Comparison of ENCODE assay signal across 15 mouse cellular contexts in genomic region chr2:173771706-173772105, GRCm38 (mm10). TPM values are rescaled to one million over a fixed set of nuclear protein-coding genes. Genes with fewer than 3 reads are reported as not detected.
A peak's percentile ranks its signal among the peaks of the same experiment; 100 is the strongest.
DNase-seq lines count a peak whose midpoint lies in the region; ATAC-seq lines count a peak whose summit lies in the region.
"Had no signal": no experiment of that assay in that cellular context is flagged by ENCODE, and none has a peak within 500 bp of the region (broad histone marks: within the 10 kb centered on the region; RNA-seq: fewer than 3 reads in every experiment).

No protein-coding gene starts in this region.

- peak; percentile 51 for DNase-seq in kidney, postnatal 10 days
- DNase-seq in kidney, postnatal 14 days: no peak
- DNase-seq in brain, adult 2 months (ENCODE audit: low read depth, low spot score): peak; percentile 20
- no peak for DNase-seq in spleen, adult 18-20 months
- no peak for DNase-seq in urinary bladder, adult 2 months (ENCODE audit: low spot score)
- DNase-seq: adrenal gland, adult 2 months had no signal

- H3K27ac ChIP-seq in hindbrain, embryonic 13.5 days: peak overlapping the region; percentile 71
- H3K27ac ChIP-seq: embryonic facial prominence, embryonic 13.5 days; left cerebral cortex, adult 2 months; liver, embryonic 15.5 days had no signal

- ATAC-seq in hindbrain, embryonic 13.5 days (ENCODE audit: low FRiP score): no peak
- ATAC-seq in megakaryocyte, adult 5-6 weeks (ENCODE audit: poor library complexity, severe bottlenecking): 0 out of 2 replicates have a peak, but pooled peaks have one; percentile 14

- peaks cover 7% of the 10 kb centered on the region for H3K36me3 ChIP-seq in hindbrain, embryonic 13.5 days
- H3K36me3 ChIP-seq: hindbrain, embryonic 15.5 days had no signal

- H3K4me2 ChIP-seq in hindbrain, embryonic 13.5 days: no peak overlapping the region
- H3K4me2 ChIP-seq: embryonic facial prominence, embryonic 13.5 days; hindbrain, embryonic 15.5 days; liver, embryonic 15.5 days had no signal

- H3K4me3 ChIP-seq in hindbrain, embryonic 13.5 days: no peak overlapping the region
- H3K4me3 ChIP-seq: embryonic facial prominence, embryonic 13.5 days; hindbrain, embryonic 15.5 days; left cerebral cortex, adult 2 months; liver, embryonic 15.5 days had no signal

- no peak overlapping the region for H3K9ac ChIP-seq in hindbrain, embryonic 13.5 days
- H3K9ac ChIP-seq: hindbrain, embryonic 15.5 days; liver, embryonic 15.5 days had no signal

- H3K9me3 ChIP-seq in hindbrain, embryonic 13.5 days: no peaks in the 10 kb centered on the region
- H3K9me3 ChIP-seq: embryonic facial prominence, embryonic 13.5 days; G1E; hindbrain, embryonic 15.5 days; liver, embryonic 15.5 days had no signal

- H3K27me3 ChIP-seq in hindbrain, embryonic 13.5 days: no peaks in the 10 kb centered on the region
- H3K27me3 ChIP-seq: embryonic facial prominence, embryonic 13.5 days; hindbrain, embryonic 15.5 days; liver, embryonic 15.5 days had no signal

- H3K4me1 ChIP-seq in hindbrain, embryonic 13.5 days (replicated peaks): peaks cover 87% of the 10 kb centered on the region

- 30% methylated on average over 8 of the region's 8 CpGs for WGBS in hindbrain, embryonic 13.5 days

RNA-seq across cellular contexts. Expression of gene Vapb, which starts 34.4 kb away (rescaled TPM):
- polyA plus RNA-seq in hindbrain, embryonic 13.5 days (2015; fragmentation: Nextera tagmentation; extraction: Ambion mirVana): 11.7 and 13.3 TPM in 2 replicates
- 11.2 and 14.3 TPM in 2 replicates for total RNA-seq in megakaryocyte, adult 5-6 weeks (2015)
- total RNA-seq in megakaryocyte, adult 5-6 weeks (2017): 85.1 and 86.5 TPM in 2 replicates
- 54.9 and 63.5 TPM in 2 replicates for polyA plus RNA-seq in urinary bladder, adult 2 months (2012; rRNA removed)

RNA-seq across cellular contexts. Expression of gene 1700010B08Rik, which starts 52.5 kb away (rescaled TPM):
- polyA plus RNA-seq in hindbrain, embryonic 13.5 days (2015; fragmentation: Nextera tagmentation; extraction: Ambion mirVana): not detected in 2 replicates
- not detected in 2 replicates for total RNA-seq in megakaryocyte, adult 5-6 weeks (2015)
- total RNA-seq in megakaryocyte, adult 5-6 weeks (2017): not detected in 2 replicates
- not detected in 2 replicates for polyA plus RNA-seq in urinary bladder, adult 2 months (2012; rRNA removed)
- total RNA-seq: adrenal gland, adult 2 months; G1E; gastrocnemius, adult 18-20 months; left cerebral cortex, adult 2 months had no signal
- polyA plus RNA-seq: adrenal gland, adult 2 months; cerebellum, adult 2 months; embryonic facial prominence, embryonic 13.5 days; G1E; hindbrain, embryonic 15.5 days; liver, embryonic 15.5 days had no signal

Comparison
In these comparisons a context has a peak if more than half of its experiments do, and no peak if none do; other contexts are left out.
1. DNase-seq: peak in kidney, postnatal 10 days (single experiment) and brain, adult 2 months (single experiment); none in kidney, postnatal 14 days (single experiment), spleen, adult 18-20 months (0 of 2) and urinary bladder, adult 2 months (single experiment).